Mouse (Mus musculus) heart, postnatal 0 days (tissue): ENCODE data around the gene Gm17606. TPM values are rescaled to one million over a fixed set of nuclear protein-coding genes. Genes with fewer than 3 reads are reported as not detected.

Source experiments
- ATAC-seq: fragments of 200-750 bp; cut with Nextera tagmentation; 2 replicates; pipeline ENCODE4 v1.8.0; 2017; ENCODE audit warnings: low read depth, moderate number of reproducible peaks, moderate library complexity; ENCODE audit not compliant: insufficient read depth
- DNase-seq: peaks from one replicate; pipeline ENCODE4 v3.0.0-alpha.2; 2016; ENCODE audit warnings: low spot score
- H3K27ac ChIP-seq: fragments of 300-500 bp; sonication (generic); 2 replicates; pipeline ENCODE4 v1.5.1; 2014; ENCODE audit warnings: low read depth, mild to moderate bottlenecking
- H3K27me3 ChIP-seq: fragments of 300-500 bp; sonication (generic); 2 replicates; pipeline ENCODE4 v1.6.1; 2014; ENCODE audit warnings: low read length, mixed read lengths; ENCODE audit not compliant: control insufficient read depth, insufficient read depth
- H3K36me3 ChIP-seq: fragments of 300-500 bp; sonication (generic); replicated peaks from 2 replicates; pipeline ENCODE4 v1.6.1; 2014; ENCODE audit warnings: low read length, mixed read lengths; ENCODE audit not compliant: control insufficient read depth, insufficient read depth
- H3K4me1 ChIP-seq: fragments of 300-500 bp; sonication (generic); 2 replicates; pipeline ENCODE4 v1.6.1; 2014; ENCODE audit warnings: antibody characterized with exemption; ENCODE audit not compliant: control insufficient read depth, insufficient read depth
- H3K4me2 ChIP-seq: fragments of 300-500 bp; sonication (generic); 2 replicates; pipeline ENCODE4 v1.6.1; 2014; ENCODE audit warnings: low read depth, mild to moderate bottlenecking, low read length, moderate library complexity
- H3K4me3 ChIP-seq: fragments of 300-500 bp; sonication (generic); 2 replicates; pipeline ENCODE4 v1.5.1; 2014; ENCODE audit warnings: low read depth, low read length
- H3K9ac ChIP-seq: fragments of 300-500 bp; sonication (generic); replicated peaks from 2 replicates; pipeline ENCODE4 v1.6.1; 2014; ENCODE audit warnings: low read depth, low read length, mixed read lengths
- H3K9me3 ChIP-seq: fragments of 300-500 bp; sonication (generic); replicated peaks from 2 replicates; pipeline ENCODE4 v1.6.1; 2016; ENCODE audit warnings: low read length; ENCODE audit not compliant: control insufficient read depth
- CTCF ChIP-seq: IDR thresholded peaks from 2 replicates; pipeline ENCODE4 v1.5.1; 2016; ENCODE audit warnings: antibody characterized with exemption, control low read depth, low read depth
- EP300 ChIP-seq: IDR thresholded peaks from 2 replicates; pipeline ENCODE4 v1.6.1; 2016; ENCODE audit warnings: antibody characterized with exemption, low read depth
- WGBS: fragments of 180-500 bp; shearing (Covaris S2); extraction: QIAGEN DNeasy Blood & Tissue Kit; methylation state at CpG from one replicate; pipeline ENCODE4 v1.1.7; 2014; 5-methylcytosine and 5-hydroxymethylcytosine counted together
- polyA plus RNA-seq: library from polyadenylated mRNA; unstranded; fragments of >200 nt; fragmentation: Nextera tagmentation; extraction: Ambion mirVana; gene quantifications from 2 replicates; pipeline ENCODE4 v1.2.1, GENCODE M21; 2015
- total RNA-seq: library from RNA; depleted of rRNA; stranded (reverse); fragments of >200 nt; gene quantifications from 2 replicates; pipeline ENCODE4 v1.2.3, GENCODE M21; 2014; ENCODE audit warnings: low replicate concordance

Gene Gm17606
- total and polyA plus RNA-seq, 2 experiments from 2014 or later = not detected

- DNase-seq (no peak), ATAC-seq (no peak)
- WGBS = 89% methylated on average over 2 of the region's 2 CpGs
- TF ChIP-seq EP300 = no peak
- TF ChIP-seq CTCF = no peak
- Histone ChIP-seq H3K4me3 (no peak overlapping the region), H3K36me3 (peaks cover 96% of the 10 kb centered on the region), H3K27ac (no peak overlapping the region), H3K27me3 (no peaks in the 10 kb centered on the region), H3K4me2 (no peak overlapping the region), H3K9ac (no peak overlapping the region), H3K9me3 (no peaks in the 10 kb centered on the region), H3K4me1 (no peaks in the 10 kb centered on the region)
Observed at GRCm38 (mm10) chr14:54660009-54660408, 19.3 kb downstream of the Gm17606 start.

GRCm38 (mm10) chr14:54664477-54665222 is 23.9 kb downstream of the Gm17606 start:
- Histone ChIP-seq H3K27ac (no peak overlapping the region), H3K36me3 (peaks cover 93% of the 10 kb centered on the region), H3K27me3 (no peaks in the 10 kb centered on the region), H3K9ac (no peak overlapping the region), H3K9me3 (no peaks in the 10 kb centered on the region), H3K4me2 (no peak overlapping the region), H3K4me1 (no peaks in the 10 kb centered on the region), H3K4me3 (no peak overlapping the region)
- ATAC-seq (no peak), DNase-seq (no peak)
- WGBS = 87% methylated on average over 10 of the region's 10 CpGs
- TF ChIP-seq CTCF (no peak), EP300 (no peak)

GRCm38 (mm10) chr14:54669381-54669780 is 28.6 kb downstream of the Gm17606 start:
- peaks cover 78% of the 10 kb centered on the region for H3K36me3 ChIP-seq
- H3K9me3 ChIP-seq = no peaks in the 10 kb centered on the region
- ATAC-seq (no peak), DNase-seq (no peak)
- TF ChIP-seq CTCF = peak; percentile 57
- TF ChIP-seq EP300 = no peak
- no peaks in the 10 kb centered on the region for H3K27me3 ChIP-seq
- 81% methylated on average over 4 of the region's 4 CpGs for WGBS
- H3K4me3 ChIP-seq = no peak overlapping the region
- no peak overlapping the region for H3K27ac ChIP-seq
- no peak overlapping the region for H3K4me2 ChIP-seq
- no peak overlapping the region for H3K9ac ChIP-seq
- no peaks in the 10 kb centered on the region; the same call in 1 of the 2 replicates for H3K4me1 ChIP-seq

GRCm38 (mm10) chr14:54674317-54674716 is 33.6 kb downstream of the Gm17606 start:
- H3K4me3 ChIP-seq = no peak overlapping the region
- no peak for DNase-seq
- no peak overlapping the region for H3K27ac ChIP-seq
- WGBS = 56% methylated on average over 2 of the region's 2 CpGs
- TF ChIP-seq EP300 (no peak), CTCF (no peak)
- H3K4me2 ChIP-seq = no peak overlapping the region
- H3K27me3 ChIP-seq = no peaks in the 10 kb centered on the region
- no peaks in the 10 kb centered on the region; the same call in 1 of the 2 replicates for H3K4me1 ChIP-seq
- H3K9me3 ChIP-seq = no peaks in the 10 kb centered on the region
- peaks cover 76% of the 10 kb centered on the region for H3K36me3 ChIP-seq
- H3K9ac ChIP-seq = no peak overlapping the region; the same call in 1 of the 2 replicates
- no peak for ATAC-seq

- H3K36me3 ChIP-seq = peaks cover 77% of the 10 kb centered on the region
- no peak overlapping the region for H3K9ac ChIP-seq
- no peaks in the 10 kb centered on the region; the same call in 1 of the 2 replicates for H3K4me1 ChIP-seq
- H3K9me3 ChIP-seq = no peaks in the 10 kb centered on the region
- ATAC-seq (no peak), DNase-seq (no peak)
- no peak overlapping the region for H3K4me2 ChIP-seq
- H3K27me3 ChIP-seq = no peaks in the 10 kb centered on the region
- H3K4me3 ChIP-seq = no peak overlapping the region
- H3K27ac ChIP-seq = no peak overlapping the region
- WGBS = 84% methylated on average over 5 of the region's 5 CpGs
- TF ChIP-seq EP300 (no peak), CTCF (no peak)
Observed at GRCm38 (mm10) chr14:54676290-54676689, 35.5 kb downstream of the Gm17606 start.
